Mouse (Mus musculus) E14TG2a.4 (cell line): ENCODE measurements around the gene Mast4.

Source experiments
- CTCF ChIP-seq: conservative IDR thresholded peaks from 2 replicates; pipeline ENCODE4 v1.5.1; 2014; ENCODE audit warnings: low read length
- POU5F1 ChIP-seq: IDR thresholded peaks from 2 replicates; pipeline ENCODE4 v1.6.1; 2014; ENCODE audit warnings: low read length, borderline replicate concordance

- TF ChIP-seq POU5F1: no peak
- TF ChIP-seq CTCF: no peak
Measured at GRCm38 (mm10) chr13:102860733-102861132, 473.6 kb downstream of the Mast4 start.
